Mouse (Mus musculus): Measurements from ENCODE around the gene Grm4.
"Not testable (repeated sequence)": the region's sequence is repeated elsewhere in the genome, so short reads cannot be mapped to it uniquely, and the experiment has no call there.

Gene Grm4

DNA sequence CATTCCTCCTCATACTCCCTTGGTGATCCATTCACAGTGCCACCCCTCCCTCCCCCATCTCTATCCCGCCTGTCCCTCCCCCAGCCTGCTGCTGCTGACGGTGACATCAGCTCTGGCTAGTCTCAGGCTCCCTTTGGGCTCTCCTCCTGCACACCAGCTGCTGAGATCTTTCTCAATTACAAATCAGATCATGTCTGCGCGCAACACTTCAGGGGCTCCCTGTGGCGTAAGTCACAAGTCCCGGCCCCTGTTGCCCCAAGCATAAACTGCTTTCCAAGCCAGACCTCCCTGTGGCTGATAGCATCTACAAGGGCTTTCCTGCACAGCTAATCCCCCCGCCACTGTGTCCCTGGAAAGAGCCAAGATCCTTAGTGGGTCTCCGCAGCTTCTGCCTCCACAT lies 128.3 kb downstream of the Grm4 start:
- no peak for DNase-seq (ENCODE audit: low spot score in 2 of 2)

DNA sequence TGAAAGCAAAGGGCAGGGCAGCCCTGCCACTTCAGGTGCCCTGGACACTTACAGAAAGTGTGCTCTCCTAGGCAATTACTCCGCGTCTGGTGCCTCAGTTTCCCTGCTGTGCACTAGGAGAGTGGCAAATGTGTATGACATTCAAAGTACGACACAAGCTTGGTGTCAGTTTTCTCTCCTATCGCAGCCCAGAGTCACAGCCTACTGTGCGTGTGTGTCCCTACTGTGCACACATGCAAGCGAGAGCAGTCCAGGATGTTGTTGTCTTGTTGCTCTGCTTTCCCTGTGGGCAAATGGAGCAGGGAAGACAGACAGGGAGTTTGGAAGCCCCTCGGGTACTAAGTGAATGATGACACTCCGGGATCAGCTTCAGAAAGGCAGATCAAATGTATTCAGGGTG lies 131.2 kb downstream of the Grm4 start:
- no peak for DNase-seq (ENCODE audit: low spot score in 2 of 2)

DNA sequence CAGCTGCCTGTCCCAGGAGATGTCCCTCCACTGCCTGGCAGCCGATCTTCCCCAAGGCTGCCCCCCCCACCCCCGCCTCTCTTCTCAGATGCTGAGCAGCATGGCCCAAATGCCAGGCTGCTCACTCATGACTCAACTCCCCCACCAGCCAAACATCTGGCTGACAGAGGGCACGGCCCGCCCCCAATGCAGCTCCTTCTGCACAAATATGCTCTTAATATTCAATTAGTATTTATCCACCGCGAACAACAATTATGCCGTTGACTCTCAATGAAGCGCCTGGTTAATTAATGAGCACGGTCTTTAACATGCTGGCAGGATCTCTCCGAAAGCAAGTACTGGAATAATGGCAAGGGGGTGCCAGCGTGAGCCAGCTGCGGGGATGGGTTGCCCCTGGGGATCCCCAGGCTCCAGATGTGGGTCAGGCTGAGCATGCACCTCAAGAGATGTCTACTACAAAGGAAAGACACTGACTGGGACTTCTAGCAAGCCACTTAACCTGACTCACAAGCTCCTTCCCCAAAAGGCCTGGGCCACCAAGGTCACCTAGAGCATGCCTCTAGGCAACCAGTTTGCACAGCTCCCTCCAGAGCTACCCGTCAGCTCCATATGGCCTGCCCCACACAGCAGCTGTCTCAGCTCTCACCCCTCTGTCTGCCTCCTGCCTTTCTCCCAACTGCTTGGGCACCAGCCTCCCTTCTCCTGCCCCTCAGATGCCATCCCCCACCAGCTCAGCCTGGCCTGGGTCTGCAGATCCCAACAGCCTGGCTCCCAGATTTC lies 131.8 kb downstream of the Grm4 start:
- no peak for DNase-seq (ENCODE audit: low spot score in 2 of 2)

DNA sequence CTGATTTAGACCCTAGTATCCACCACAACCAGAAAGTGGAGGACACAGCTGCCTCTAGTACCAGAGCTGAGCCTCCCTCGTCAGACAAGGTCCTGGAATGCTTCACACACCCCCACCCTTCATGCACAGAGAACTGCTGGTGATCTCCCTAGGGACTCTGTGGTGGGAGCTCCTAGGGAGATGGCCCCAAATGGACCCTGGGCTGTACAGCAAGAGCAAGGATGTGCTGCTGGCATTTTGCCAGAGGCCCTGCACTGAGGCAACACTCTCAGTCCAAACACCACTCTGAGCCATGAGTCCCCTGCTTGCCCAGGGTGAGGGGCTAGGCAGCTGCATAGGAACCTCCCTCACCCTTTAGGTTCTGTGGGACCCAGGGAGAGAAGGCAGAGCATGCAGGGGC lies 134.8 kb downstream of the Grm4 start:
- no peak for DNase-seq (ENCODE audit: low spot score in 2 of 2)

DNA sequence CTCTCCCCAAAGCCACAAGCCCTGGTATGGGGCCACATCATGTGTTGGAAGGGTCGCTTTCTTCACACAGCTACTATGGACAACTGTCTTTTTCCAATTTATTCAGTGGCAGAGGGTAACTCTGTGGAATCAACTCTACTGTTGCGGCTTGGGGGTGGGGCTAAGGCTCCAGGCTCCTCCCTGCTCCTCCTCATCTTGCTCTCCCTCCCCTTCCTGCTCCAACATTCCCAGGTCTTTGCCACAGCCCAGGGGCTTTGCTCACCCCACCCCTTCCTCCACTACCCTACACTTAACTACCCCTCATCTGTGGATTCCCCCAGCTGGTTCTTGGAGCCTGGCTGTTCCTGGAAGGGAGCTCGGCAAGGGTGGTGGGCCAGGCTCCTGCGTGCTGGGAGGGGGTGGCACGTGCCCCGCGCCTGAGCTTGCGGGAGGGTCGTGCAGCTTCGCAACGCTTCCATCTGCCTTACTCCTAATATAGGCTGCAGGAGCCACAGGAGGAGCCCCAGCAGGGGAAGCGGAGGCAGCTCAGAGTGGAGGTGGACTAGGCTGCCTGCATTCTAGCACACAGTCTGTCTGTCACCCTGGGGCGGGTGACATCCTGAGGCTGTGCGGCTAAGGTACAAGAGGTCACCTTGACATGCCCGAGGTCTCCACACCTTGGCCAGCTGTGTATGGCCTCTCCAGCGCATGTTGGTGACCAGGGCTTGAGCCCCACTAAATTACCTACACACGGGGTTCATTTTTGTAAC lies 135.5 kb downstream of the Grm4 start:
- DNase-seq (ENCODE audit: low spot score in 2 of 2) = no peak

DNA sequence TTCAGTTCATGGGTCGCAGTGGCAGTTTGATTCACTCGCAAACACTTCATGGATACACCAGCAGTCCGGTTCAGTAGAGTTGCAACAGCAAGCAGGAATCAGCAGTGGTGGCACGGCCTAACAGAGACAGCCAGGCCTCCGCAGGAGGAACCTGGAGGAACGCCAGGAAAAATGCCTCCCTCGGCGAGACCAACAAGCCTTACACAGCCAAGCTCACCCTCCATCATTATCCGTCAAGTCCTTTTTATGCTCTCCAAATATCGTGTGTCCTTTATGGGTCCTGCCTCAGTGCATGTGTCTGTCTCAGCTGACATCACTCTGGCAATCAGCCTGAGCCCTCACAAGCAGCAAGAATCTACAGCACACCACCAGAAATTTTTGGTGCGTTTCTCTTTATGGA lies 138.3 kb downstream of the Grm4 start:
- no peak for DNase-seq (ENCODE audit: low spot score in 2 of 2)

DNA sequence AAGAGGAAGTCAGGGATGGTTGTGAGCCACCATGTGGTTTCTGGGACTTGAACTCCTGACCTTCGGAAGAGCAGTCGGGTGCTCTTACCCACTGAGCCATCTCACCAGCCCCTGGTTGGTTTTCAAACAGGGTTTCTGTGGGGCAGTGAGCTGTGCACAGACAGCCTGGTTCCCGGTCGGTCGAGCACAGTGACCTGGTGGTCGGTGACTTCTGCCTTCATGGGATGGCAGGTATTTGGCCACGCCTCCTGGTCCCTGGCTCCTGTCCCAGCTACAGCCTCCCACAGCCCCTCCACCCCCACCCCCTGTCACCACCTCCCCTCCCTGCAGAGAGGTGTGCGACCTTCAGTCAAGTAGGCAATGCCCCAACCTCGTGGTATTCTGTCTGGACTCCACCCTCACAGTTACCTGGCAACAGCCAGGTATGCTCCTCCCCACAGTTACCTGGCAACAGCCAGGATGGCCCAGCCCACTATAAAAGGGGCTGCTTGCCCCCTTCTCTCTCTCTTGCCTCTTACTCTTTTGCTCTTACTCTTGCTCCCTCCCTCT lies 140.2 kb downstream of the Grm4 start:
- not testable (repeated sequence) for DNase-seq (ENCODE audit: low spot score in 2 of 2)

DNA sequence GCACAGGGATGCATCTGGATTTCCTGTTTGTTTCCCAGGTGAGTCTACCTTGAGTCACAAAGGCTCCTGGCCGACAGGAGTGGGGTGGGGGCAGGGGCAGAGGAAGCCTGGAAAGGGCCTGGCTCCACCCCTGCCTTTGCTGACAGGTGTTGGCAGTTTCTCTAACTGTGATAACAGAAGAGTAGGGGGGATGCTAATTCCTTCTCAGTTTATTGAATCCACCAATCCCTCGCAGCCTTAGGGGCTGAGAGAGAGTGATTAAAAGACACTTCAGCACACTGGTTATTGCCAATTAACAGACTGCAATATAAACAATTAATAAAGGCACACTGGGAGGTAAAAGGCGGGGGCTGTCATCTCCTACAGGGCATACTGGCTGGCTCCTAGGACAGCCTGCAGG lies 142.2 kb downstream of the Grm4 start:
- DNase-seq (ENCODE audit: low spot score in 2 of 2) = no peak

DNA sequence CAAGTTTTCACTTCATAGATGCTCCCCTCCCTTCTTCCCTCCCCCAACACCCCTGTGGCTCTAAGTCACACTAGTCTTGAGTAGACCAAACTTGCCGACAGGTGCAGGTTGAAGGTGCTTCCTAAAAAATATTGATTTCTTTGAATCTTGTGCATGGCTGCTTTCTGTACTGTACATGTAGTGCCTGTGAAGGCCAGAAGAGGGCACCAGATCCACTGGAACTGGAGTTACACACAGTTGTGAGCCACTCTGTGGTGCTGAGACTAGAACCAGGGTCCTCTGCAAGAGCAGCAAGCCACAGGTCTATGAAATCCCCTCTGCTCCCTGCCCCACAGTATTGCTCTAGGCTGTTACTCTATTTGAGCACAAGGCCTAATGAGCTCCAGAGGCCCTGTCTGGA lies 144.1 kb downstream of the Grm4 start:
- DNase-seq (ENCODE audit: low spot score in 2 of 2) = no peak

DNA sequence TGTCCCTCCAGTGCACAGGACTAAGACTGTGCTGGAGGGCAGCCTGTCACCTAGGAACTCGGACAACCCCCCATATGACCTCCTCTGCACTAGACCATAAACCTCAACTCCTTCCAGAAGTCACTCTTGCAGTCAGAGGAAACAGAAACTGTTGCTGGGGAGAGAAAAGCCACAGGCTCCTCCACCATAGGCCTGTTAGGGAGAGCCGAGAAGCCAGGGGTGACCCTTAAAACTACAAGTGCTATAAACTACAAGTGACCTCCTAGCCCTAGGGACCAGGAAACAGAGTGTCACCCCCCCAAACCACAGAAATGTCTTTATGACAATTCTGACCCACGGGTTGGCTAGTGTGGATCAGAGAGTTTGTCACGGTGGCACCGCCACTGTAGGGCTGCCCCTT lies 145.7 kb downstream of the Grm4 start:
- no peak for DNase-seq (ENCODE audit: low spot score in 2 of 2)
